Mouse (Mus musculus) macrophage (primary cell): ENCODE measurements around the gene Gm49368. TPM values are rescaled to one million over a fixed set of nuclear protein-coding genes. Genes with fewer than 3 reads are reported as not detected.
A peak's percentile ranks its signal among the peaks of the same experiment; 100 is the strongest.

Source experiments
- H3K27ac ChIP-seq: fragments of 350-480 bp; formaldehyde crosslinking; 2 replicates; pipeline ENCODE4 v1.9.0; 2021
- H3K36me3 ChIP-seq: fragments of 350-480 bp; formaldehyde crosslinking; 2 replicates; pipeline ENCODE4 v1.9.0; 2021; ENCODE audit errors: inconsistent target
- H3K4me3 ChIP-seq: fragments of 350-480 bp; formaldehyde crosslinking; 2 replicates; pipeline ENCODE4 v1.9.0; 2021; ENCODE audit errors: inconsistent target
- H3K79me2 ChIP-seq: fragments of 350-480 bp; formaldehyde crosslinking; 2 replicates; pipeline ENCODE4 v1.9.0; 2021; ENCODE audit errors: inconsistent target
- WGBS: methylation state at CpG from one replicate; pipeline ENCODE4 v1.1.7; 2026; ENCODE audit warnings: inconsistent platforms; ENCODE audit not compliant: missing documents; 5-methylcytosine and 5-hydroxymethylcytosine counted together
- polyA plus RNA-seq: library from polyadenylated mRNA; stranded (reverse); fragments of 250-400 nt; gene quantifications from 3 replicates; pipeline ENCODE4 v1.2.4, GENCODE M21; 2018; ENCODE audit warnings: inconsistent platforms

Gene Gm49368
- polyA plus RNA-seq, 1 experiment from 2014 or later, result 1.0 TPM

GRCm38 (mm10) chr7:128071816-128072215, 9.3 kb downstream of the Gm49368 start:
- Histone ChIP-seq H3K79me2 (peaks cover 23% of the 10 kb centered on the region), H3K27ac (no peak overlapping the region), H3K36me3 (peaks cover 41% of the 10 kb centered on the region), H3K4me3 (no peak overlapping the region)
- WGBS, result 88% methylated on average over 4 of the region's 4 CpGs

- no peak overlapping the region for H3K4me3 ChIP-seq
- 96% methylated on average over 8 of the region's 8 CpGs for WGBS
- H3K36me3 ChIP-seq, result peaks cover 41% of the 10 kb centered on the region; the same call in 1 of the 2 replicates
- no peaks in the 10 kb centered on the region for H3K79me2 ChIP-seq
- no peak overlapping the region for H3K27ac ChIP-seq
These were observed 17.5 kb downstream of the Gm49368 start for GRCm38 (mm10) chr7:128080012-128080411.

GRCm38 (mm10) chr7:128089141-128089540, 26.7 kb downstream of the Gm49368 start:
- 0% methylated on average over 7 of the region's 7 CpGs for WGBS
- peaks cover 6% of the 10 kb centered on the region; the same call in 1 of the 2 replicates for H3K79me2 ChIP-seq
- peak overlapping the region; percentile 78 for H3K27ac ChIP-seq
- peaks cover 19% of the 10 kb centered on the region for H3K36me3 ChIP-seq
- H3K4me3 ChIP-seq, result peak overlapping the region; percentile 23

- Histone ChIP-seq H3K36me3 (peaks cover 30% of the 10 kb centered on the region), H3K79me2 (no peaks in the 10 kb centered on the region; the same call in 1 of the 2 replicates), H3K4me3 (no peak overlapping the region), H3K27ac (no peak overlapping the region)
- 88% methylated on average over 1 of the region's 1 CpGs for WGBS
These were observed 35.7 kb downstream of the Gm49368 start for GRCm38 (mm10) chr7:128098135-128098534.

- no peak overlapping the region for H3K27ac ChIP-seq
These were observed 38.4 kb downstream of the Gm49368 start for GRCm38 (mm10) chr7:128100742-128101357.

GRCm38 (mm10) chr7:128105246-128105645, 42.8 kb downstream of the Gm49368 start:
- Histone ChIP-seq H3K4me3 (no peak overlapping the region), H3K36me3 (peaks cover 58% of the 10 kb centered on the region), H3K79me2 (no peaks in the 10 kb centered on the region), H3K27ac (no peak overlapping the region)
- 69% methylated on average over 4 of the region's 4 CpGs for whole genome bisulfite sequencing

More at GRCm38 (mm10) chr7:128100742-128101357, 38.4 kb downstream of the Gm49368 start:
- Histone ChIP-seq H3K4me3 (no peak overlapping the region), H3K79me2 (no peaks in the 10 kb centered on the region), H3K36me3 (peaks cover 41% of the 10 kb centered on the region)
- WGBS, result 71% methylated on average over 2 of the region's 2 CpGs

GRCm38 (mm10) chr7:128107462-128107861, 45.0 kb downstream of the Gm49368 start:
- 97% methylated on average over 4 of the region's 7 CpGs for WGBS
- Histone ChIP-seq H3K27ac (no peak overlapping the region), H3K4me3 (no peak overlapping the region), H3K36me3 (peaks cover 57% of the 10 kb centered on the region), H3K79me2 (no peaks in the 10 kb centered on the region)

GRCm38 (mm10) chr7:128110314-128110713, 47.8 kb downstream of the Gm49368 start:
- Histone ChIP-seq H3K4me3 (no peak overlapping the region), H3K36me3 (peaks cover 66% of the 10 kb centered on the region), H3K27ac (no peak overlapping the region), H3K79me2 (no peaks in the 10 kb centered on the region)
- 62% methylated on average over 2 of the region's 2 CpGs for WGBS

- Histone ChIP-seq H3K36me3 (peaks cover 54% of the 10 kb centered on the region), H3K79me2 (no peaks in the 10 kb centered on the region), H3K4me3 (no peak overlapping the region), H3K27ac (no peak overlapping the region)
- WGBS, result 95% methylated on average over 11 of the region's 11 CpGs
These were observed 49.6 kb downstream of the Gm49368 start for GRCm38 (mm10) chr7:128112131-128112530.

GRCm38 (mm10) chr7:128114371-128115105, 52.1 kb downstream of the Gm49368 start:
- WGBS, result 88% methylated on average over 11 of the region's 11 CpGs
- Histone ChIP-seq H3K36me3 (peaks cover 37% of the 10 kb centered on the region), H3K27ac (no peak overlapping the region), H3K79me2 (no peaks in the 10 kb centered on the region), H3K4me3 (no peak overlapping the region)

GRCm38 (mm10) chr7:128115211-128115958, 52.9 kb downstream of the Gm49368 start:
- Histone ChIP-seq H3K4me3 (no peak overlapping the region), H3K79me2 (no peaks in the 10 kb centered on the region), H3K36me3 (peaks cover 37% of the 10 kb centered on the region), H3K27ac (no peak overlapping the region)
- 47% methylated on average over 5 of the region's 5 CpGs for WGBS

GRCm38 (mm10) chr7:128116396-128116795, 53.9 kb downstream of the Gm49368 start:
- WGBS, result 96% methylated on average over 5 of the region's 5 CpGs
- no peak overlapping the region for H3K27ac ChIP-seq

GRCm38 (mm10) chr7:128119726-128120490, 57.4 kb downstream of the Gm49368 start:
- Histone ChIP-seq H3K36me3 (peaks cover under 1% of the 10 kb centered on the region; the same call in 1 of the 2 replicates), H3K4me3 (no peak overlapping the region), H3K27ac (no peak overlapping the region), H3K79me2 (no peaks in the 10 kb centered on the region)
- WGBS, result 88% methylated on average over 6 of the region's 6 CpGs

More at GRCm38 (mm10) chr7:128116396-128116795, 53.9 kb downstream of the Gm49368 start:
- Histone ChIP-seq H3K36me3 (peaks cover 32% of the 10 kb centered on the region), H3K79me2 (no peaks in the 10 kb centered on the region), H3K4me3 (no peak overlapping the region)
